Mouse (Mus musculus): ENCODE measurements around the gene Tanc2.

DNA sequence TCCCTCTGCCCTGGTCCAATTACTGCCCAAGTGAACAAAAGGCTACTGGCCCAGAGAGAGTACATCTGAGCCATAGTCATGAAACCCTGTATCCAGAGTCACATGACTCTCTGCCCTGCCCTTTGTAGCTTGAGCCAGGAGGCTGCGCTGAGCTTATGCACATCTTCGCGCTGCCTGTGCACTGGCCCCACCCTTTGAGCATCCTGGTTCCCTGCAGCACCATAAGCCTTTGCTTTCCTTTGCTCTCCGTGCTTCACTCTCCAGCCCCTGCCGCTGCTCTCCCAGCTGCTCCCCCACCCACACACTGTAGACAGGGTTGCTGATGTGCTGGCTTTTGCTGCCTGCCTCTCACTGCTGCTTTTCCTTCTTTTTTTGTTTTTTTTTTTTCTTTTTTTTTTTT lies 323.8 kb downstream of the Tanc2 start:
- no peak for TF ChIP-seq POLR2A (IDR thresholded peaks at IDR 0.05; ENCODE audit: borderline replicate concordance, extremely low read depth, insufficient read depth, insufficient read length, poor library complexity, severe bottlenecking)
- TF ChIP-seq CTCF (IDR thresholded peaks at IDR 0.05; ENCODE audit: borderline replicate concordance, extremely low read depth, insufficient read depth, insufficient read length) = no peak

Measured in brain, embryonic 14.5 days (tissue).